Mouse (Mus musculus) CH12.LX (cell line): ENCODE data around the gene Wnk2. TPM values are rescaled to one million over a fixed set of nuclear protein-coding genes. Genes with fewer than 3 reads are reported as not detected.

Source experiments
- DNase-seq: peaks from one replicate; pipeline ENCODE4 v3.0.0-alpha.2; 2013; ENCODE audit errors: extremely low read depth
- H3K27ac ChIP-seq: 2 replicates; pipeline ENCODE4 v1.5.1; 2012; ENCODE audit warnings: low read depth, mild to moderate bottlenecking, control low read depth, moderate library complexity; ENCODE audit not compliant: insufficient read depth
- H3K27me3 ChIP-seq: replicated peaks from 2 replicates; pipeline ENCODE3; 2012; ENCODE audit warnings: inconsistent platforms
- H3K36me3 ChIP-seq, 2 experiments: replicated peaks in 1 of 2; 2 replicates each; pipeline versions ENCODE3 to v1.6.1; 2012; ENCODE audit warnings: inconsistent platforms in 1 of 2, low read length in 1 of 2, mild to moderate bottlenecking in 1 of 2, mixed read lengths in 1 of 2, moderate library complexity in 1 of 2; ENCODE audit not compliant: control insufficient read depth in 1 of 2, insufficient read depth in 1 of 2
- H3K4me1 ChIP-seq, 2 experiments: 2 replicates each; pipeline ENCODE4 v1.6.1; 2012; ENCODE audit warnings: inconsistent platforms in 1 of 2, moderate library complexity in 1 of 2; ENCODE audit not compliant: insufficient read depth in 2 of 2, control insufficient read depth in 1 of 2
- H3K4me2 ChIP-seq: 2 replicates; pipeline ENCODE4 v1.6.1; 2012; ENCODE audit warnings: low read depth, mild to moderate bottlenecking, control low read depth; ENCODE audit not compliant: poor library complexity, insufficient read depth, severe bottlenecking
- H3K4me3 ChIP-seq, 3 experiments: fragments of 150-350 bp in 1 of 3; sonication (generic) in 1 of 3; replicated peaks in 1 of 3; 2 replicates each; pipeline versions ENCODE3 to v1.5.1; 2011 to 2012; ENCODE audit warnings: low read depth in 2 of 3, low read length in 2 of 3, mild to moderate bottlenecking in 2 of 3, moderate library complexity in 2 of 3, control low read depth in 1 of 3, improper control_type of control experiment in 1 of 3, inconsistent platforms in 1 of 3, mixed read lengths in 1 of 3; ENCODE audit not compliant: poor library complexity in 1 of 3
- H3K79me2 ChIP-seq: replicated peaks from 2 replicates; pipeline ENCODE4 v1.6.1; 2012; ENCODE audit warnings: mild to moderate bottlenecking, moderate library complexity; ENCODE audit not compliant: control insufficient read depth, poor library complexity, insufficient read depth, severe bottlenecking; ENCODE audit errors: extremely low read depth
- H3K9ac ChIP-seq: 2 replicates; pipeline ENCODE4 v1.6.1; 2012; ENCODE audit warnings: low read depth, mild to moderate bottlenecking, control low read depth, moderate library complexity; ENCODE audit not compliant: insufficient read depth
- H3K9me3 ChIP-seq: replicated peaks from 2 replicates; pipeline ENCODE3; 2012; ENCODE audit warnings: low read length, inconsistent platforms, mixed read lengths
- BHLHE40 ChIP-seq: IDR thresholded peaks from 2 replicates; pipeline ENCODE4 v1.6.1; 2011; ENCODE audit warnings: mild to moderate bottlenecking, low read depth, low read length, improper control_type of control experiment
- CHD1 ChIP-seq: IDR thresholded peaks from 2 replicates; pipeline ENCODE4 v1.6.1; 2012; ENCODE audit warnings: low read depth, low read length, improper control_type of control experiment, inconsistent platforms
- E2F4 ChIP-seq: IDR thresholded peaks from 2 replicates; pipeline ENCODE4 v1.6.1; 2011; ENCODE audit warnings: low read depth, low read length, improper control_type of control experiment; ENCODE audit not compliant: insufficient replicate concordance
- ELF1 ChIP-seq: IDR thresholded peaks from 2 replicates; pipeline ENCODE4 v1.6.1; 2014; ENCODE audit warnings: low read depth, mild to moderate bottlenecking, inconsistent platforms, low read length, improper control_type of control experiment
- EP300 ChIP-seq: IDR thresholded peaks from 2 replicates; pipeline ENCODE4 v1.6.1; 2011; ENCODE audit warnings: low read length, improper control_type of control experiment
- GABPA ChIP-seq: IDR thresholded peaks from 2 replicates; pipeline ENCODE4 v1.6.1; 2012; ENCODE audit warnings: low read depth, low read length, improper control_type of control experiment, inconsistent platforms; ENCODE audit not compliant: insufficient replicate concordance
- HCFC1 ChIP-seq: IDR thresholded peaks from 2 replicates; pipeline ENCODE4 v1.6.1; 2012; ENCODE audit warnings: low read depth, mild to moderate bottlenecking, inconsistent platforms, low read length, improper control_type of control experiment
- IRF4 ChIP-seq: IDR thresholded peaks from 2 replicates; pipeline ENCODE4 v1.6.1; 2014; ENCODE audit warnings: low read depth, mild to moderate bottlenecking, inconsistent platforms, low read length, improper control_type of control experiment
- MAZ ChIP-seq: IDR thresholded peaks from 2 replicates; pipeline ENCODE4 v1.6.1; 2012; ENCODE audit warnings: low read depth, mild to moderate bottlenecking, inconsistent platforms, low read length, improper control_type of control experiment, moderate library complexity
- MYC ChIP-seq: IDR thresholded peaks from 2 replicates; pipeline ENCODE4 v1.6.1; 2011; ENCODE audit warnings: low read depth, mild to moderate bottlenecking, improper control_type of control experiment, low read length
- NELFE ChIP-seq: IDR thresholded peaks from 2 replicates; pipeline ENCODE4 v1.6.1; 2011; ENCODE audit warnings: low read depth, low read length, improper control_type of control experiment
- PAX5 ChIP-seq: IDR thresholded peaks from 2 replicates; pipeline ENCODE4 v1.6.1; 2012; ENCODE audit warnings: low read length, inconsistent platforms, mixed read lengths
- POLR2A ChIP-seq: IDR thresholded peaks from 2 replicates; pipeline ENCODE4 v1.6.1; 2011; ENCODE audit warnings: low read depth, mild to moderate bottlenecking, improper control_type of control experiment, low read length
- RAD21 ChIP-seq: IDR thresholded peaks from 2 replicates; pipeline ENCODE4 v1.6.1; 2011; ENCODE audit warnings: low read depth, mild to moderate bottlenecking, low read length, improper control_type of control experiment, moderate library complexity
- RCOR1 ChIP-seq: conservative IDR thresholded peaks from 2 replicates; pipeline ENCODE4 v1.6.1; 2012; ENCODE audit warnings: low read depth, mild to moderate bottlenecking, inconsistent platforms, low read length, improper control_type of control experiment
- USF1 ChIP-seq: IDR thresholded peaks from 2 replicates; pipeline ENCODE4 v1.6.1; 2014; ENCODE audit warnings: low read depth, mild to moderate bottlenecking, inconsistent platforms, low read length, improper control_type of control experiment
- USF2 ChIP-seq: conservative IDR thresholded peaks from 2 replicates; pipeline ENCODE4 v1.6.1; 2011; ENCODE audit warnings: low read depth, low read length, improper control_type of control experiment
- ZC3H11A ChIP-seq: IDR thresholded peaks from 2 replicates; pipeline ENCODE4 v1.6.1; 2012; ENCODE audit warnings: low read depth, mild to moderate bottlenecking, inconsistent platforms, low read length, improper control_type of control experiment
- ZKSCAN1 ChIP-seq: IDR thresholded peaks from 2 replicates; pipeline ENCODE4 v1.6.1; 2012; ENCODE audit warnings: low read depth, inconsistent platforms, low read length, improper control_type of control experiment, borderline replicate concordance
- ZNF384 ChIP-seq: IDR thresholded peaks from 2 replicates; pipeline ENCODE4 v1.6.1; 2012; ENCODE audit warnings: low read depth, low read length, improper control_type of control experiment, inconsistent platforms
- dilution Hi-C: fragments of 300-500 bp; cut with MboI; formaldehyde crosslinking; loops from 2 replicates; pipeline ENCODE4 v1.14.3; 2020; ENCODE audit warnings: low sequenced_read_pairs; ENCODE audit not compliant: extremely low pct_unique_long_range_greater_than_20kb, extremely low pct_ligation_motif_present
- in situ Hi-C: fragments of 300-500 bp; cut with MboI; formaldehyde crosslinking; loops from 3 replicates; pipeline ENCODE4 v1.14.3; 2019; ENCODE audit warnings: low sequenced_read_pairs, low pct_ligation_motif_present, low pct_unique_long_range_greater_than_20kb, mixed read lengths
- polyA plus RNA-seq: library from polyadenylated mRNA; unstranded; fragments of >175 nt; gene quantifications from 2 replicates; pipeline ENCODE4 v1.2.1, GENCODE M21; 2012; ENCODE audit warnings: low read depth; ENCODE audit not compliant: insufficient read length
- total RNA-seq, 2 experiments: library from RNA; depleted of rRNA; stranded (reverse); fragments of 300-350 nt in 1 of 2; fragments of >200 nt in 1 of 2; gene quantifications; 2 replicates each; pipeline ENCODE4 v1.2.3; 2012 to 2014

Wnk2 gene
- total and polyA plus RNA-seq, 3 experiments, result 0.04 TPM; not detected in 2

GRCm38 (mm10) chr13:49093471-49093891, 54.3 kb downstream of the Wnk2 start:
- dilution Hi-C loops, result no loop called here
- in situ Hi-C loops, result no loop called here
- Histone ChIP-seq H3K36me3 (no peaks in the 10 kb centered on the region), H3K4me1 (peaks cover 0 to 12% of the 10 kb centered on the region in 2 experiments; a peak in 2 of 4 replicates), H3K4me2 (no peak overlapping the region), H3K9ac (no peak overlapping the region), H3K79me2 (no peaks in the 10 kb centered on the region), H3K27me3 (no peaks in the 10 kb centered on the region), H3K9me3 (no peaks in the 10 kb centered on the region), H3K4me3 (no peak overlapping the region), H3K27ac (no peak overlapping the region)
- no peak for DNase-seq
- TF ChIP-seq MYC (no peak), GABPA (no peak), ZKSCAN1 (no peak), ZC3H11A (no peak)

- TF ChIP-seq ZNF384 (peak; percentile 26; the same call in 1 of the 2 replicates), BHLHE40 (0 out of 2 replicates have a peak, but pooled peaks have one; percentile 16), RAD21 (no peak)
- H3K4me3 ChIP-seq, result no peak overlapping the region
- H3K27ac ChIP-seq, result no peak overlapping the region
- peaks cover 0 to 12% of the 10 kb centered on the region in 2 experiments; a peak in 2 of 4 replicates for H3K4me1 ChIP-seq
- no peak overlapping the region for H3K9ac ChIP-seq
- no peaks in the 10 kb centered on the region for H3K9me3 ChIP-seq
- no peaks in the 10 kb centered on the region for H3K36me3 ChIP-seq
- H3K4me2 ChIP-seq, result no peak overlapping the region
- DNase-seq, result no peak
- H3K27me3 ChIP-seq, result no peaks in the 10 kb centered on the region
- in situ Hi-C loops, result no loop called here
- dilution Hi-C loops, result no loop called here
- no peaks in the 10 kb centered on the region for H3K79me2 ChIP-seq
Observed at GRCm38 (mm10) chr13:49092596-49092995, 55.2 kb downstream of the Wnk2 start.

- dilution Hi-C loops (no loop called here), in situ Hi-C loops (no loop called here)
- Histone ChIP-seq H3K27me3 (no peaks in the 10 kb centered on the region), H3K4me2 (no peak overlapping the region), H3K27ac (no peak overlapping the region), H3K36me3 (no peaks in the 10 kb centered on the region), H3K9ac (no peak overlapping the region), H3K9me3 (no peaks in the 10 kb centered on the region), H3K4me1 (peaks cover 0 to 12% of the 10 kb centered on the region in 2 experiments; a peak in 2 of 4 replicates), H3K79me2 (no peaks in the 10 kb centered on the region), H3K4me3 (no peak overlapping the region)
- TF ChIP-seq HCFC1 (no peak), USF2 (no peak), NELFE (no peak), ELF1 (no peak), ZKSCAN1 (no peak), IRF4 (no peak), EP300 (no peak), PAX5 (no peak), USF1 (no peak), E2F4 (no peak), CHD1 (no peak), MAZ (no peak), RCOR1 (no peak), POLR2A (no peak)
- DNase-seq, result no peak
Observed at GRCm38 (mm10) chr13:49090176-49090575, 57.6 kb downstream of the Wnk2 start.
